Mouse (Mus musculus): ENCODE measurements around the gene Slc25a47. TPM values are rescaled to one million over a fixed set of nuclear protein-coding genes. Genes with fewer than 3 reads are reported as not detected.
A peak's percentile ranks its signal among the peaks of the same experiment; 100 is the strongest.

The Slc25a47 gene
- polyA plus RNA-seq, 1 experiment from 2014 or later, result 9.8 TPM

- WGBS, result 73% methylated on average over 4 of the region's 4 CpGs
- H3K4me2 ChIP-seq, result no peak overlapping the region
- H3K9ac ChIP-seq, result no peak overlapping the region
- no peak overlapping the region for H3K27ac ChIP-seq
- peaks cover 31% of the 10 kb centered on the region for H3K36me3 ChIP-seq
- no peaks in the 10 kb centered on the region for H3K9me3 ChIP-seq
- no peak overlapping the region for H3K4me3 ChIP-seq (replicated peaks)
- H3K4me1 ChIP-seq, result no peaks in the 10 kb centered on the region
- no peaks in the 10 kb centered on the region for H3K27me3 ChIP-seq (replicated peaks)
- no peak for ATAC-seq (ENCODE audit: insufficient read depth, low FRiP score, low read depth)
These were observed 43.3 kb downstream of the Slc25a47 start for GRCm38 (mm10) chr12:108879138-108879537.

GRCm38 (mm10) chr12:108880606-108881005 lies 44.8 kb downstream of the Slc25a47 start:
- Histone ChIP-seq H3K36me3 (peaks cover 25% of the 10 kb centered on the region), H3K9me3 (no peaks in the 10 kb centered on the region), H3K27me3 (replicated peaks) (no peaks in the 10 kb centered on the region), H3K4me1 (no peaks in the 10 kb centered on the region), H3K27ac (peak overlapping the region; percentile 69), H3K4me3 (replicated peaks) (no peak overlapping the region), H3K9ac (no peak overlapping the region), H3K4me2 (no peak overlapping the region)
- 81% methylated on average over 5 of the region's 5 CpGs for WGBS
- ATAC-seq (ENCODE audit: insufficient read depth, low FRiP score, low read depth), result peak; percentile 79

- Histone ChIP-seq H3K9ac (no peak overlapping the region), H3K4me1 (no peaks in the 10 kb centered on the region), H3K4me3 (replicated peaks) (no peak overlapping the region), H3K27ac (peak overlapping the region; percentile 69), H3K27me3 (replicated peaks) (no peaks in the 10 kb centered on the region), H3K4me2 (no peak overlapping the region), H3K9me3 (no peaks in the 10 kb centered on the region), H3K36me3 (peaks cover 23% of the 10 kb centered on the region)
- WGBS, result 73% methylated on average over 3 of the region's 3 CpGs
- ATAC-seq (ENCODE audit: insufficient read depth, low FRiP score, low read depth), result no peak
These were observed 45.3 kb downstream of the Slc25a47 start for GRCm38 (mm10) chr12:108881192-108881591.

DNA sequence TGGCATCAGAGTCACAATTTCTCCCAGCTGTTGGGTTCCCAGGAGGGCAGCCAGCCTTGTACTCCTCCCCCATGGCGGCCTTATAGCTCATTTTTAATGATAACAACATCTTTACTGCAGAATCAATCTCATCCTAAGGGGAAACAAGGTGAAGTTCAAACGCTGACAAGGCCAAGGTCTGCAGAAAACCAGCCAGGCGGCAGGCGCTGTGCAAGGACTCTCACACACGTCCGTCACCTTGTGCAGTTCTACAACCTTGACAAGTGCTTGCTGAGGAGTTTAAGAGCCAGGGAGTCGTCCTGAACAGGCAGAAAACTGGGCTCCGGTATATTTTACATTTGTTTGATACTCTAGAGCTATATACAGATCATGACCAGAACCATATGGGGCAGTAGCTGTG lies 46.9 kb downstream of the Slc25a47 start:
- peaks cover 29% of the 10 kb centered on the region for H3K36me3 ChIP-seq
- ATAC-seq (ENCODE audit: insufficient read depth, low FRiP score, low read depth), result no peak
- H3K4me1 ChIP-seq, result no peaks in the 10 kb centered on the region
- no peak overlapping the region for H3K4me3 ChIP-seq (replicated peaks)
- H3K27me3 ChIP-seq (replicated peaks), result no peaks in the 10 kb centered on the region
- no peak overlapping the region for H3K27ac ChIP-seq
- H3K4me2 ChIP-seq, result no peak overlapping the region
- no peak overlapping the region for H3K9ac ChIP-seq
- WGBS, result 82% methylated on average over 8 of the region's 8 CpGs
- H3K9me3 ChIP-seq, result no peaks in the 10 kb centered on the region

- Histone ChIP-seq H3K36me3 (peaks cover 23% of the 10 kb centered on the region), H3K4me2 (no peak overlapping the region), H3K4me1 (no peaks in the 10 kb centered on the region), H3K9me3 (no peaks in the 10 kb centered on the region), H3K9ac (no peak overlapping the region), H3K4me3 (replicated peaks) (no peak overlapping the region), H3K27me3 (replicated peaks) (no peaks in the 10 kb centered on the region), H3K27ac (no peak overlapping the region)
- WGBS, result 90% methylated on average over 1 of the region's 1 CpGs
- no peak for ATAC-seq (ENCODE audit: insufficient read depth, low FRiP score, low read depth)
These were observed 50.1 kb downstream of the Slc25a47 start for GRCm38 (mm10) chr12:108885906-108886305.

GRCm38 (mm10) chr12:108887077-108887476 lies 51.2 kb downstream of the Slc25a47 start:
- peak; percentile 88 for ATAC-seq (ENCODE audit: insufficient read depth, low FRiP score, low read depth)
- no peaks in the 10 kb centered on the region for H3K27me3 ChIP-seq (replicated peaks)

GRCm38 (mm10) chr12:108888632-108889031 lies 52.8 kb downstream of the Slc25a47 start:
- Histone ChIP-seq H3K4me1 (peaks cover 13% of the 10 kb centered on the region), H3K36me3 (peaks cover 14% of the 10 kb centered on the region), H3K4me2 (no peak overlapping the region), H3K27me3 (replicated peaks) (no peaks in the 10 kb centered on the region), H3K4me3 (replicated peaks) (no peak overlapping the region), H3K9me3 (no peaks in the 10 kb centered on the region), H3K9ac (no peak overlapping the region), H3K27ac (no peak overlapping the region)
- 56% methylated on average over 4 of the region's 4 CpGs for WGBS
- no peak for ATAC-seq (ENCODE audit: insufficient read depth, low FRiP score, low read depth)

More at GRCm38 (mm10) chr12:108887077-108887476, 51.2 kb downstream of the Slc25a47 start:
- H3K4me2 ChIP-seq, result no peak overlapping the region
- H3K9ac ChIP-seq, result no peak overlapping the region
- H3K4me3 ChIP-seq (replicated peaks), result no peak overlapping the region
- no peaks in the 10 kb centered on the region for H3K9me3 ChIP-seq
- no peaks in the 10 kb centered on the region for H3K4me1 ChIP-seq
- WGBS, result 57% methylated on average over 4 of the region's 4 CpGs
- H3K36me3 ChIP-seq, result peaks cover 23% of the 10 kb centered on the region
- peak overlapping the region; percentile 64 for H3K27ac ChIP-seq

GRCm38 (mm10) chr12:108892989-108893714 lies 57.3 kb downstream of the Slc25a47 start, which contains the start of gene Wdr25:
Gene Wdr25, plus strand, starts transcription at chr12:108893631.
- H3K4me1 ChIP-seq, result peaks cover 21% of the 10 kb centered on the region
- no peak for ATAC-seq (ENCODE audit: insufficient read depth, low FRiP score, low read depth)
- H3K36me3 ChIP-seq, result no peaks in the 10 kb centered on the region
- H3K9ac ChIP-seq, result peak within 1 kb of the TSS; percentile 60
- H3K9me3 ChIP-seq, result no peaks in the 10 kb centered on the region
- peak within 1 kb of the TSS; percentile 79 for H3K4me3 ChIP-seq (replicated peaks)
- H3K27ac ChIP-seq, result no peak within 1 kb of the TSS
- no peaks in the 10 kb centered on the region for H3K27me3 ChIP-seq (replicated peaks)
- 14% methylated on average over 12 of the region's 12 CpGs for WGBS
- peak within 1 kb of the TSS; percentile 91 for H3K4me2 ChIP-seq

- peak within 1 kb of the TSS; percentile 60 for H3K9ac ChIP-seq
- ATAC-seq (ENCODE audit: insufficient read depth, low FRiP score, low read depth), result peak; percentile 100
- peak within 1 kb of the TSS; percentile 91 for H3K4me2 ChIP-seq
- peak within 1 kb of the TSS; percentile 79 for H3K4me3 ChIP-seq (replicated peaks)
- H3K36me3 ChIP-seq, result no peaks in the 10 kb centered on the region
- no peaks in the 10 kb centered on the region for H3K27me3 ChIP-seq (replicated peaks)
- no peak within 1 kb of the TSS for H3K27ac ChIP-seq
- under 1% methylated on average over 57 of the region's 58 CpGs for whole genome bisulfite sequencing
- no peaks in the 10 kb centered on the region for H3K9me3 ChIP-seq
- H3K4me1 ChIP-seq, result peaks cover 21% of the 10 kb centered on the region
These were observed 58.0 kb downstream of the Slc25a47 start, which contains the start of gene Wars for GRCm38 (mm10) chr12:108893715-108894431. Gene Wars, minus strand, starts transcription at chr12:108894174.

GRCm38 (mm10) chr12:108894432-108894816 lies 58.6 kb downstream of the Slc25a47 start:
- H3K27ac ChIP-seq, result no peak overlapping the region
- peaks cover 21% of the 10 kb centered on the region for H3K4me1 ChIP-seq
- 3% methylated on average over 7 of the region's 7 CpGs for WGBS

DNA sequence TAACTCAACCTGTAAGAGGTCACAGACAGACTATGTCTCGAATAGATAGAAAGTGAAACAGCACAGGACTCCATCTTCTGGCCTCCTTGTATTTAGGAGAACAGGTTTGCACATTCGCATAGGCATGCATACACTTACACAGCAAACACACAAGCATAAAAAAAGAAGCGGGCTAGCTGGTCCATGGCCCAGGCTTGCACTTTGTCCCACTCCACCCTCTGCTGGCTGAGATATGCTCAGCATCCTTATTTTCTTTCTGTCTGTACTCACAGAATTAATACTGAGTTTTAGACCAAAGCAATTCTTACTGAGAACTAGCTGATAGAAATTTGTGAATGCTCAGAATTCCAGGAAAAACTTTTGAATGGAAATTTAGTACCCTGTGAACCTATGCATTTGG lies 60.2 kb downstream of the Slc25a47 start:
- Histone ChIP-seq H3K4me1 (peaks cover 21% of the 10 kb centered on the region), H3K9me3 (no peaks in the 10 kb centered on the region), H3K27ac (no peak overlapping the region), H3K9ac (no peak overlapping the region), H3K4me3 (replicated peaks) (no peak overlapping the region), H3K4me2 (no peak overlapping the region), H3K27me3 (replicated peaks) (no peaks in the 10 kb centered on the region), H3K36me3 (no peaks in the 10 kb centered on the region)
- 65% methylated on average over 3 of the region's 3 CpGs for WGBS
- no peak for ATAC-seq (ENCODE audit: insufficient read depth, low FRiP score, low read depth)

More at GRCm38 (mm10) chr12:108894432-108894816, 58.6 kb downstream of the Slc25a47 start:
- Histone ChIP-seq H3K27me3 (replicated peaks) (no peaks in the 10 kb centered on the region), H3K4me3 (replicated peaks) (peak overlapping the region; percentile 79), H3K36me3 (no peaks in the 10 kb centered on the region), H3K9ac (0 out of 2 replicates have a peak overlapping the region, but pooled peaks have one; percentile 6), H3K9me3 (no peaks in the 10 kb centered on the region), H3K4me2 (peak overlapping the region; percentile 66)
- ATAC-seq (ENCODE audit: insufficient read depth, low FRiP score, low read depth), result no peak

- H3K9ac ChIP-seq, result no peak overlapping the region
- 28% methylated on average over 5 of the region's 5 CpGs for WGBS
- no peaks in the 10 kb centered on the region for H3K27me3 ChIP-seq (replicated peaks)
- peak overlapping the region; percentile 72 for H3K27ac ChIP-seq
- peaks cover 19% of the 10 kb centered on the region for H3K4me1 ChIP-seq
- ATAC-seq (ENCODE audit: insufficient read depth, low FRiP score, low read depth), result peak; percentile 41; the same call in 1 of the 2 replicates
- no peak overlapping the region for H3K4me2 ChIP-seq
- no peaks in the 10 kb centered on the region for H3K9me3 ChIP-seq
- no peaks in the 10 kb centered on the region for H3K36me3 ChIP-seq
- H3K4me3 ChIP-seq (replicated peaks), result no peak overlapping the region
These were observed 65.5 kb downstream of the Slc25a47 start for GRCm38 (mm10) chr12:108901346-108901745.

Measured in stomach, embryonic 15.5 days (tissue).